Mouse (Mus musculus): ENCODE data around the gene 4930415O20Rik. TPM values are rescaled to one million over a fixed set of nuclear protein-coding genes. Genes with fewer than 3 reads are reported as not detected.

The 4930415O20Rik gene
- polyA plus RNA-seq, 1 experiment, result 0.46 TPM

GRCm38 (mm10) chr15:98612229-98612628 lies 41.4 kb downstream of the 4930415O20Rik start:
- TF ChIP-seq POLR2A (IDR thresholded peaks at IDR 0.05; ENCODE audit: low read depth, low read length) (no peak), CTCF (IDR thresholded peaks at IDR 0.05; ENCODE audit: extremely low read depth, insufficient read length, insufficient replicate concordance, low read depth, low read length) (no peak)
- Histone ChIP-seq H3K4me3 (ENCODE audit: low read depth, low read length) (no peak overlapping the region), H3K27ac (ENCODE audit: insufficient read depth, low read depth, low read length) (no peak overlapping the region), H3K36me3 (ENCODE audit: control insufficient read depth, insufficient read depth, low read length) (no peaks in the 10 kb centered on the region), H3K27me3 (ENCODE audit: control insufficient read depth, insufficient read depth, low read length) (no peaks in the 10 kb centered on the region), H3K4me1 (ENCODE audit: control insufficient read depth, insufficient read depth, insufficient read length, low read length) (peaks cover 9% of the 10 kb centered on the region)
- WGBS, result 96% methylated on average over 3 of the region's 3 CpGs

GRCm38 (mm10) chr15:98614551-98614950 lies 43.7 kb downstream of the 4930415O20Rik start:
- peak overlapping the region; percentile 89 for H3K27ac ChIP-seq (ENCODE audit: insufficient read depth, low read depth, low read length)
- H3K36me3 ChIP-seq (ENCODE audit: control insufficient read depth, insufficient read depth, low read length), result no peaks in the 10 kb centered on the region
- peaks cover 9% of the 10 kb centered on the region for H3K4me1 ChIP-seq (ENCODE audit: control insufficient read depth, insufficient read depth, insufficient read length, low read length)
- WGBS, result 17% methylated on average over 9 of the region's 9 CpGs
- no peak overlapping the region for H3K4me3 ChIP-seq (ENCODE audit: low read depth, low read length)
- H3K27me3 ChIP-seq (ENCODE audit: control insufficient read depth, insufficient read depth, low read length), result no peaks in the 10 kb centered on the region
- TF ChIP-seq POLR2A (IDR thresholded peaks at IDR 0.05; ENCODE audit: low read depth, low read length), result no peak
- no peak for TF ChIP-seq CTCF (IDR thresholded peaks at IDR 0.05; ENCODE audit: extremely low read depth, insufficient read length, insufficient replicate concordance, low read depth, low read length)

GRCm38 (mm10) chr15:98614971-98615370 lies 44.2 kb downstream of the 4930415O20Rik start:
- WGBS, result 22% methylated on average over 6 of the region's 6 CpGs
- Histone ChIP-seq H3K36me3 (ENCODE audit: control insufficient read depth, insufficient read depth, low read length) (no peaks in the 10 kb centered on the region), H3K27me3 (ENCODE audit: control insufficient read depth, insufficient read depth, low read length) (no peaks in the 10 kb centered on the region), H3K4me1 (ENCODE audit: control insufficient read depth, insufficient read depth, insufficient read length, low read length) (peaks cover 9% of the 10 kb centered on the region), H3K27ac (ENCODE audit: insufficient read depth, low read depth, low read length) (peak overlapping the region; percentile 89), H3K4me3 (ENCODE audit: low read depth, low read length) (peak overlapping the region; percentile 18; the same call in 1 of the 2 replicates)
- no peak for TF ChIP-seq CTCF (IDR thresholded peaks at IDR 0.05; ENCODE audit: extremely low read depth, insufficient read length, insufficient replicate concordance, low read depth, low read length)
- peak; percentile 34; the same call in 1 of the 2 replicates for TF ChIP-seq POLR2A (IDR thresholded peaks at IDR 0.05; ENCODE audit: low read depth, low read length)

GRCm38 (mm10) chr15:98615751-98616150 lies 44.9 kb downstream of the 4930415O20Rik start:
- WGBS, result 33% methylated on average over 6 of the region's 6 CpGs
- Histone ChIP-seq H3K27ac (ENCODE audit: insufficient read depth, low read depth, low read length) (peak overlapping the region; percentile 89), H3K4me3 (ENCODE audit: low read depth, low read length) (peak overlapping the region; percentile 25), H3K4me1 (ENCODE audit: control insufficient read depth, insufficient read depth, insufficient read length, low read length) (peaks cover 9% of the 10 kb centered on the region), H3K36me3 (ENCODE audit: control insufficient read depth, insufficient read depth, low read length) (no peaks in the 10 kb centered on the region), H3K27me3 (ENCODE audit: control insufficient read depth, insufficient read depth, low read length) (no peaks in the 10 kb centered on the region)
- TF ChIP-seq POLR2A (IDR thresholded peaks at IDR 0.05; ENCODE audit: low read depth, low read length) (no peak), CTCF (IDR thresholded peaks at IDR 0.05; ENCODE audit: extremely low read depth, insufficient read length, insufficient replicate concordance, low read depth, low read length) (no peak)

GRCm38 (mm10) chr15:98616362-98617175 lies 45.8 kb downstream of the 4930415O20Rik start:
- 19% methylated on average over 20 of the region's 20 CpGs for WGBS
- Histone ChIP-seq H3K27me3 (ENCODE audit: control insufficient read depth, insufficient read depth, low read length) (no peaks in the 10 kb centered on the region), H3K4me1 (ENCODE audit: control insufficient read depth, insufficient read depth, insufficient read length, low read length) (peaks cover 9% of the 10 kb centered on the region), H3K27ac (ENCODE audit: insufficient read depth, low read depth, low read length) (peak overlapping the region; percentile 89), H3K36me3 (ENCODE audit: control insufficient read depth, insufficient read depth, low read length) (no peaks in the 10 kb centered on the region), H3K4me3 (ENCODE audit: low read depth, low read length) (peak overlapping the region; percentile 48)
- no peak for TF ChIP-seq CTCF (IDR thresholded peaks at IDR 0.05; ENCODE audit: extremely low read depth, insufficient read length, insufficient replicate concordance, low read depth, low read length)

GRCm38 (mm10) chr15:98617176-98617537 lies 46.4 kb downstream of the 4930415O20Rik start:
- Histone ChIP-seq H3K4me1 (ENCODE audit: control insufficient read depth, insufficient read depth, insufficient read length, low read length) (peaks cover 9% of the 10 kb centered on the region), H3K36me3 (ENCODE audit: control insufficient read depth, insufficient read depth, low read length) (no peaks in the 10 kb centered on the region), H3K27me3 (ENCODE audit: control insufficient read depth, insufficient read depth, low read length) (no peaks in the 10 kb centered on the region), H3K4me3 (ENCODE audit: low read depth, low read length) (peak overlapping the region; percentile 48), H3K27ac (ENCODE audit: insufficient read depth, low read depth, low read length) (peak overlapping the region; percentile 64)
- WGBS, result 2% methylated on average over 12 of the region's 12 CpGs
- TF ChIP-seq CTCF (IDR thresholded peaks at IDR 0.05; ENCODE audit: extremely low read depth, insufficient read length, insufficient replicate concordance, low read depth, low read length), result peak; percentile 98; the same call in 1 of the 2 replicates
- peak; percentile 28; the same call in 1 of the 2 replicates for TF ChIP-seq POLR2A (IDR thresholded peaks at IDR 0.05; ENCODE audit: low read depth, low read length)

- H3K4me3 ChIP-seq (ENCODE audit: low read depth, low read length), result no peak overlapping the region
- no peak overlapping the region for H3K27ac ChIP-seq (ENCODE audit: insufficient read depth, low read depth, low read length)
- H3K27me3 ChIP-seq (ENCODE audit: control insufficient read depth, insufficient read depth, low read length), result no peaks in the 10 kb centered on the region
- no peaks in the 10 kb centered on the region for H3K36me3 ChIP-seq (ENCODE audit: control insufficient read depth, insufficient read depth, low read length)
- 33% methylated on average over 7 of the region's 7 CpGs for WGBS
- peaks cover 9% of the 10 kb centered on the region; the same call in 1 of the 2 replicates for H3K4me1 ChIP-seq (ENCODE audit: control insufficient read depth, insufficient read depth, insufficient read length, low read length)
- TF ChIP-seq CTCF (IDR thresholded peaks at IDR 0.05; ENCODE audit: extremely low read depth, insufficient read length, insufficient replicate concordance, low read depth, low read length) (no peak), POLR2A (IDR thresholded peaks at IDR 0.05; ENCODE audit: low read depth, low read length) (no peak)
These were observed 51.4 kb downstream of the 4930415O20Rik start for GRCm38 (mm10) chr15:98622199-98622598.

Measured in small intestine, adult 2 months (tissue).